Mouse (Mus musculus) intestine, embryonic 15.5 days (tissue): ENCODE results near the gene Cmtm2a. TPM values are rescaled to one million over a fixed set of nuclear protein-coding genes. Genes with fewer than 3 reads are reported as not detected.
"Not testable (repeated sequence)": the region's sequence is repeated elsewhere in the genome, so short reads cannot be mapped to it uniquely, and the experiment has no call there.

ENCODE experiments used
- ATAC-seq: fragments of 200-750 bp; cut with Nextera tagmentation; 2 replicates; pipeline ENCODE4 v1.8.0; 2017; ENCODE audit warnings: moderate TSS enrichment, moderate library complexity
- H3K27ac ChIP-seq: fragments of 300-500 bp; sonication (generic); 2 replicates; pipeline ENCODE4 v1.5.1; 2015; ENCODE audit warnings: mild to moderate bottlenecking, inconsistent platforms
- H3K27me3 ChIP-seq: fragments of 300-500 bp; sonication (generic); replicated peaks from 2 replicates; pipeline ENCODE4 v1.6.1; 2015; ENCODE audit warnings: inconsistent platforms
- H3K36me3 ChIP-seq: fragments of 300-500 bp; sonication (generic); 2 replicates; pipeline ENCODE4 v1.6.1; 2015; ENCODE audit warnings: inconsistent platforms
- H3K4me1 ChIP-seq: fragments of 300-500 bp; sonication (generic); replicated peaks from 2 replicates; pipeline ENCODE4 v1.6.1; 2015; ENCODE audit warnings: inconsistent platforms
- H3K4me2 ChIP-seq: fragments of 300-500 bp; sonication (generic); replicated peaks from 2 replicates; pipeline ENCODE4 v1.6.1; 2015; ENCODE audit warnings: mild to moderate bottlenecking, inconsistent platforms
- H3K4me3 ChIP-seq: fragments of 300-500 bp; sonication (generic); replicated peaks from 2 replicates; pipeline ENCODE4 v1.5.1; 2015; ENCODE audit warnings: inconsistent platforms
- H3K9ac ChIP-seq: fragments of 300-500 bp; sonication (generic); 2 replicates; pipeline ENCODE4 v1.6.1; 2015; ENCODE audit warnings: inconsistent platforms
- H3K9me3 ChIP-seq: fragments of 300-500 bp; sonication (generic); 2 replicates; pipeline ENCODE4 v1.6.1; 2016; ENCODE audit warnings: inconsistent platforms
- WGBS: fragments of 180-500 bp; shearing (Covaris S2); methylation state at CpG from one replicate; pipeline ENCODE4 v1.1.7; 2015; 5-methylcytosine and 5-hydroxymethylcytosine counted together
- polyA plus RNA-seq: library from polyadenylated mRNA; unstranded; fragments of >200 nt; fragmentation: Nextera tagmentation; extraction: Ambion mirVana; gene quantifications from 2 replicates; pipeline ENCODE4 v1.2.1, GENCODE M21; 2015

Gene Cmtm2a
- polyA plus RNA-seq, 1 experiment from 2014 or later, result not detected

- Histone ChIP-seq H3K27ac (no peak overlapping the region), H3K4me3 (no peak overlapping the region), H3K36me3 (peaks cover 8% of the 10 kb centered on the region; the same call in 1 of the 2 replicates), H3K27me3 (no peaks in the 10 kb centered on the region), H3K4me1 (no peaks in the 10 kb centered on the region), H3K9me3 (no peaks in the 10 kb centered on the region), H3K9ac (no peak overlapping the region), H3K4me2 (no peak overlapping the region)
- 0 out of 2 replicates have a peak, but pooled peaks have one; percentile 20 for ATAC-seq
These were observed 24.6 kb downstream of the Cmtm2a start for GRCm38 (mm10) chr8:104268368-104268767.

- H3K9ac ChIP-seq, result not testable (repeated sequence)
- 96% methylated on average over 22 of the region's 22 CpGs for WGBS
These were observed 28.6 kb downstream of the Cmtm2a start for GRCm38 (mm10) chr8:104264271-104264935.

GRCm38 (mm10) chr8:104261802-104262201, 31.2 kb downstream of the Cmtm2a start:
- H3K4me3 ChIP-seq, H3K4me2 ChIP-seq, ATAC-seq, H3K27me3 ChIP-seq, H3K9ac ChIP-seq, H3K4me1 ChIP-seq, H3K9me3 ChIP-seq, H3K27ac ChIP-seq: not testable (repeated sequence)
- peaks cover 21% of the 10 kb centered on the region for H3K36me3 ChIP-seq
- WGBS, result 95% methylated on average over 5 of the region's 5 CpGs

More at GRCm38 (mm10) chr8:104264271-104264935, 28.6 kb downstream of the Cmtm2a start:
- not testable (repeated sequence) for H3K4me3 ChIP-seq, H3K9me3 ChIP-seq, H3K27ac ChIP-seq, H3K36me3 ChIP-seq, H3K27me3 ChIP-seq, H3K4me1 ChIP-seq, H3K4me2 ChIP-seq, ATAC-seq

- no peak for ATAC-seq
- Histone ChIP-seq H3K4me1 (no peaks in the 10 kb centered on the region), H3K27ac (no peak overlapping the region), H3K9ac (no peak overlapping the region), H3K9me3 (no peaks in the 10 kb centered on the region), H3K27me3 (no peaks in the 10 kb centered on the region), H3K36me3 (0 out of 2 replicates have a peak, but pooled peaks cover 2% of the 10 kb centered on the region), H3K4me3 (no peak overlapping the region), H3K4me2 (no peak overlapping the region)
- WGBS, result 90% methylated on average over 3 of the region's 3 CpGs
These were observed 40.0 kb downstream of the Cmtm2a start for GRCm38 (mm10) chr8:104253016-104253415.

- Histone ChIP-seq H3K4me1 (peaks cover 12% of the 10 kb centered on the region), H3K27me3 (no peaks in the 10 kb centered on the region), H3K4me2 (peak overlapping the region; percentile 75), H3K9me3 (no peaks in the 10 kb centered on the region), H3K4me3 (peak overlapping the region; percentile 60), H3K27ac (peak overlapping the region; percentile 89; the same call in 1 of the 2 replicates), H3K9ac (peak overlapping the region; percentile 70), H3K36me3 (no peaks in the 10 kb centered on the region)
- 0% methylated on average over 7 of the region's 7 CpGs for WGBS
- ATAC-seq, result peak; percentile 56
These were observed 41.5 kb downstream of the Cmtm2a start for GRCm38 (mm10) chr8:104251461-104251860.

- Histone ChIP-seq H3K9me3 (no peaks in the 10 kb centered on the region), H3K9ac (peak within 1 kb of the TSS; percentile 70), H3K4me2 (peak within 1 kb of the TSS; percentile 75), H3K36me3 (no peaks in the 10 kb centered on the region), H3K4me1 (peaks cover 12% of the 10 kb centered on the region), H3K27me3 (no peaks in the 10 kb centered on the region), H3K4me3 (peak within 1 kb of the TSS; percentile 60), H3K27ac (peak within 1 kb of the TSS; percentile 89)
- ATAC-seq, result peak; percentile 90
- 3% methylated on average over 41 of the region's 41 CpGs for WGBS
These were observed 42.3 kb downstream of the Cmtm2a start, which contains the start of gene Cklf for GRCm38 (mm10) chr8:104250439-104251367. Gene Cklf, plus strand, starts transcription at chr8:104250861.

- ATAC-seq, result no peak
- H3K9me3 ChIP-seq, result no peaks in the 10 kb centered on the region
- no peaks in the 10 kb centered on the region for H3K36me3 ChIP-seq
- H3K27ac ChIP-seq, result no peak overlapping the region
- 82% methylated on average over 7 of the region's 7 CpGs for WGBS
- no peak overlapping the region for H3K9ac ChIP-seq
- H3K4me1 ChIP-seq, result peaks cover 12% of the 10 kb centered on the region
- H3K4me3 ChIP-seq, result no peak overlapping the region
- no peaks in the 10 kb centered on the region for H3K27me3 ChIP-seq
- H3K4me2 ChIP-seq, result no peak overlapping the region
These were observed 43.5 kb downstream of the Cmtm2a start for GRCm38 (mm10) chr8:104249442-104249996.

- peak; percentile 89 for ATAC-seq
- 0 out of 2 replicates have a peak within 1 kb of the TSS, but pooled peaks have one; percentile 52 for H3K27ac ChIP-seq
- H3K4me1 ChIP-seq, result peaks cover 12% of the 10 kb centered on the region
- peak within 1 kb of the TSS; percentile 90 for H3K4me3 ChIP-seq
- peak within 1 kb of the TSS; percentile 84 for H3K4me2 ChIP-seq
- H3K36me3 ChIP-seq, result no peaks in the 10 kb centered on the region
- H3K27me3 ChIP-seq, result no peaks in the 10 kb centered on the region
- no peaks in the 10 kb centered on the region for H3K9me3 ChIP-seq
- peak within 1 kb of the TSS; percentile 84 for H3K9ac ChIP-seq
- under 1% methylated on average over 28 of the region's 28 CpGs for WGBS
These were observed 44.7 kb downstream of the Cmtm2a start, which contains the start of gene Tk2 for GRCm38 (mm10) chr8:104248276-104248675. Gene Tk2, minus strand, starts transcription at chr8:104248558.

- peak; percentile 36 for ATAC-seq
- Histone ChIP-seq H3K4me3 (peak overlapping the region; percentile 90), H3K4me2 (peak overlapping the region; percentile 84), H3K27ac (no peak overlapping the region), H3K27me3 (no peaks in the 10 kb centered on the region), H3K9ac (peak overlapping the region; percentile 84), H3K36me3 (no peaks in the 10 kb centered on the region; the same call in 1 of the 2 replicates), H3K4me1 (peaks cover 12% of the 10 kb centered on the region), H3K9me3 (no peaks in the 10 kb centered on the region)
- 4% methylated on average over 11 of the region's 11 CpGs for WGBS
These were observed 45.1 kb downstream of the Cmtm2a start for GRCm38 (mm10) chr8:104247908-104248275.

- no peaks in the 10 kb centered on the region for H3K9me3 ChIP-seq
- peaks cover 12% of the 10 kb centered on the region for H3K4me1 ChIP-seq
- H3K9ac ChIP-seq, result peak overlapping the region; percentile 84
- 0 out of 2 replicates have a peak overlapping the region, but pooled peaks have one; percentile 6 for H3K27ac ChIP-seq
- H3K27me3 ChIP-seq, result no peaks in the 10 kb centered on the region
- H3K4me2 ChIP-seq, result peak overlapping the region; percentile 84
- no peaks in the 10 kb centered on the region; the same call in 1 of the 2 replicates for H3K36me3 ChIP-seq
- ATAC-seq, result no peak
- peak overlapping the region; percentile 90 for H3K4me3 ChIP-seq
- WGBS, result 62% methylated on average over 22 of the region's 22 CpGs
These were observed 45.7 kb downstream of the Cmtm2a start for GRCm38 (mm10) chr8:104247054-104247907.

- no peak overlapping the region for H3K4me3 ChIP-seq
- 81% methylated on average over 4 of the region's 4 CpGs for WGBS
- ATAC-seq, result no peak
- no peaks in the 10 kb centered on the region for H3K9me3 ChIP-seq
- H3K36me3 ChIP-seq, result peaks cover 2% of the 10 kb centered on the region; the same call in 1 of the 2 replicates
- H3K9ac ChIP-seq, result no peak overlapping the region
- H3K27ac ChIP-seq, result 0 out of 2 replicates have a peak overlapping the region, but pooled peaks have one; percentile 6
- H3K27me3 ChIP-seq, result no peaks in the 10 kb centered on the region
- H3K4me1 ChIP-seq, result peaks cover 12% of the 10 kb centered on the region
- 0 out of 2 replicates have a peak overlapping the region, but pooled peaks have one; percentile 3 for H3K4me2 ChIP-seq
These were observed 46.4 kb downstream of the Cmtm2a start for GRCm38 (mm10) chr8:104246621-104247020.
